Mouse (Mus musculus) MEL (cell line): ENCODE results near the gene Gm4922. TPM values are rescaled to one million over a fixed set of nuclear protein-coding genes. Genes with fewer than 3 reads are reported as not detected.

Source experiments
- DNase-seq: peaks from one replicate; pipeline ENCODE4 v3.0.0; 2011; ENCODE audit warnings: low read depth, low spot score
- H3K27ac ChIP-seq: 2 replicates; pipeline ENCODE4 v1.5.1; 2012; ENCODE audit warnings: low read depth, mild to moderate bottlenecking, control low read depth, low read length, moderate library complexity; ENCODE audit not compliant: control insufficient read depth
- H3K27me3 ChIP-seq, 2 experiments: fragments of 150-350 bp in 1 of 2; sonication (generic) in 1 of 2; 2 replicates each; pipeline ENCODE4 v1.6.1; 2012; ENCODE audit warnings: low read length in 2 of 2, mild to moderate bottlenecking in 2 of 2, improper control_type of control experiment in 1 of 2, moderate library complexity in 1 of 2; ENCODE audit not compliant: insufficient read depth in 2 of 2, control insufficient read depth in 1 of 2
- H3K36me3 ChIP-seq, 2 experiments: 2 replicates each; pipeline ENCODE4 v1.6.1; 2012 to 2014; ENCODE audit warnings: low read length in 2 of 2, improper control_type of control experiment in 1 of 2, inconsistent platforms in 1 of 2, mild to moderate bottlenecking in 1 of 2; ENCODE audit not compliant: insufficient read depth in 2 of 2, control insufficient read depth in 1 of 2
- H3K4me1 ChIP-seq, 2 experiments: fragments of 150-350 bp in 1 of 2; sonication (generic) in 1 of 2; 2 replicates each; pipeline ENCODE4 v1.6.1; 2012; ENCODE audit warnings: low read length in 2 of 2, improper control_type of control experiment in 1 of 2, mild to moderate bottlenecking in 1 of 2; ENCODE audit not compliant: insufficient read depth in 2 of 2, control insufficient read depth in 1 of 2
- H3K4me3 ChIP-seq, 2 experiments: fragments of 150-350 bp in 1 of 2; sonication (generic) in 1 of 2; 2 replicates each; pipeline ENCODE4 v1.5.1; 2012; ENCODE audit warnings: low read depth in 2 of 2, low read length in 2 of 2, mild to moderate bottlenecking in 2 of 2, moderate library complexity in 2 of 2, control low read depth in 1 of 2, improper control_type of control experiment in 1 of 2; ENCODE audit not compliant: control insufficient read depth in 1 of 2, insufficient read depth in 1 of 2
- H3K79me2 ChIP-seq: 2 replicates; pipeline ENCODE4 v1.6.1; 2012; ENCODE audit warnings: mild to moderate bottlenecking, low read length, moderate library complexity; ENCODE audit not compliant: control insufficient read depth, poor library complexity, insufficient read depth
- H3K9ac ChIP-seq: 2 replicates; pipeline ENCODE4 v1.6.1; 2012; ENCODE audit warnings: low read depth, mild to moderate bottlenecking, control low read depth, low read length, moderate library complexity; ENCODE audit not compliant: control insufficient read depth, poor library complexity, severe bottlenecking
- H3K9me3 ChIP-seq: fragments of 150-350 bp; sonication (generic); replicated peaks from 2 replicates; pipeline ENCODE4 v1.6.1; 2012; ENCODE audit warnings: mild to moderate bottlenecking, low read length, improper control_type of control experiment, moderate library complexity; ENCODE audit not compliant: insufficient read depth
- CHD1 ChIP-seq: IDR thresholded peaks from 2 replicates; pipeline ENCODE4 v1.6.1; 2012; ENCODE audit warnings: low read depth, mild to moderate bottlenecking, inconsistent platforms, low read length, improper control_type of control experiment
- CTCF ChIP-seq, 3 experiments: IDR thresholded peaks in 2 of 3; conservative IDR thresholded peaks in 1 of 3; 2 replicates each; pipeline ENCODE4 v1.5.1; 2011 to 2012; ENCODE audit warnings: low read length in 3 of 3, low read depth in 2 of 3, mild to moderate bottlenecking in 2 of 3, improper control_type of control experiment in 1 of 3, inconsistent platforms in 1 of 3, mixed read lengths in 1 of 3, moderate library complexity in 1 of 3; ENCODE audit not compliant: control insufficient read depth in 1 of 3, insufficient read depth in 1 of 3, poor library complexity in 1 of 3, severe bottlenecking in 1 of 3
- ELF1 ChIP-seq: IDR thresholded peaks from 2 replicates; pipeline ENCODE4 v1.6.1; 2014; ENCODE audit warnings: low read depth, mild to moderate bottlenecking, inconsistent platforms, low read length, improper control_type of control experiment, moderate library complexity
- GABPA ChIP-seq: IDR thresholded peaks from 2 replicates; pipeline ENCODE4 v1.6.1; 2012; ENCODE audit warnings: low read depth, mild to moderate bottlenecking, inconsistent platforms, low read length, improper control_type of control experiment, moderate library complexity
- HCFC1 ChIP-seq: IDR thresholded peaks from 2 replicates; pipeline ENCODE4 v1.6.1; 2012; ENCODE audit warnings: low read depth, mild to moderate bottlenecking, inconsistent platforms, low read length, improper control_type of control experiment, moderate library complexity
- MAFK ChIP-seq: IDR thresholded peaks from 2 replicates; pipeline ENCODE4 v1.6.1; 2011; ENCODE audit warnings: low read depth, mild to moderate bottlenecking, low read length, improper control_type of control experiment, borderline replicate concordance
- NELFE ChIP-seq: IDR thresholded peaks from 2 replicates; pipeline ENCODE4 v1.6.1; 2011; ENCODE audit warnings: low read depth, low read length, improper control_type of control experiment
- POLR2AphosphoS2 ChIP-seq: IDR thresholded peaks from 2 replicates; pipeline ENCODE4 v1.6.1; 2011; ENCODE audit warnings: low read length, improper control_type of control experiment
- RAD21 ChIP-seq: IDR thresholded peaks from 2 replicates; pipeline ENCODE4 v1.6.1; 2011; ENCODE audit warnings: mild to moderate bottlenecking, low read depth, low read length, improper control_type of control experiment
- SIN3A ChIP-seq: IDR thresholded peaks from 2 replicates; pipeline ENCODE4 v1.6.1; 2012; ENCODE audit warnings: low read length, improper control_type of control experiment, inconsistent platforms
- SMC3 ChIP-seq: IDR thresholded peaks from 2 replicates; pipeline ENCODE4 v1.6.1; 2011; ENCODE audit warnings: low read depth, low read length, improper control_type of control experiment
- TAL1 ChIP-seq: IDR thresholded peaks from 2 replicates; pipeline ENCODE4 v1.6.1; 2012; ENCODE audit warnings: mild to moderate bottlenecking, inconsistent platforms, low read length, moderate library complexity, mixed read lengths
- UBTF ChIP-seq: IDR thresholded peaks from 2 replicates; pipeline ENCODE4 v1.6.1; 2012; ENCODE audit warnings: low read depth, mild to moderate bottlenecking, inconsistent platforms, low read length, improper control_type of control experiment, moderate library complexity, borderline replicate concordance; ENCODE audit not compliant: insufficient read depth
- USF1 ChIP-seq: IDR thresholded peaks from 2 replicates; pipeline ENCODE4 v1.6.1; 2014; ENCODE audit warnings: low read depth, mild to moderate bottlenecking, inconsistent platforms, low read length, improper control_type of control experiment, moderate library complexity
- USF2 ChIP-seq, 2 experiments: IDR thresholded peaks; 2 replicates each; pipeline ENCODE4 v1.6.1; 2011 to 2012; ENCODE audit warnings: improper control_type of control experiment in 2 of 2, low read length in 2 of 2, borderline replicate concordance in 1 of 2, inconsistent platforms in 1 of 2, low read depth in 1 of 2, mild to moderate bottlenecking in 1 of 2; ENCODE audit not compliant: insufficient read depth in 1 of 2
- ZC3H11A ChIP-seq: IDR thresholded peaks from 2 replicates; pipeline ENCODE4 v1.6.1; 2012; ENCODE audit warnings: low read depth, mild to moderate bottlenecking, inconsistent platforms, low read length, improper control_type of control experiment
- ZKSCAN1 ChIP-seq: IDR thresholded peaks from 2 replicates; pipeline ENCODE4 v1.6.1; 2012; ENCODE audit warnings: low read depth, mild to moderate bottlenecking, inconsistent platforms, low read length, improper control_type of control experiment, moderate library complexity
- ZMIZ1 ChIP-seq: IDR thresholded peaks from 2 replicates; pipeline ENCODE4 v1.6.1; 2012; ENCODE audit warnings: low read depth, mild to moderate bottlenecking, inconsistent platforms, low read length, improper control_type of control experiment, moderate library complexity
- polyA plus RNA-seq, 2 experiments: library from polyadenylated mRNA; stranded (reverse) in 1 of 2; unstranded in 1 of 2; fragments of >175 nt in 1 of 2; fragments of >200 nt in 1 of 2; gene quantifications; 2 replicates each; pipeline versions ENCODE4 v1.2.1 to v1.2.4; 2012; ENCODE audit warnings: low replicate concordance in 2 of 2, low read depth in 1 of 2; ENCODE audit not compliant: insufficient read length in 2 of 2, insufficient read depth in 1 of 2, missing spikeins in 1 of 2
- total RNA-seq: library from RNA; depleted of rRNA; stranded (reverse); fragments of 300-350 nt; gene quantifications from 2 replicates; pipeline ENCODE4 v1.2.3, GENCODE M21; 2012; rRNA removed

The Gm4922 gene
- not detected in 2 replicates for total RNA-seq
- not detected for polyA plus RNA-seq

DNA sequence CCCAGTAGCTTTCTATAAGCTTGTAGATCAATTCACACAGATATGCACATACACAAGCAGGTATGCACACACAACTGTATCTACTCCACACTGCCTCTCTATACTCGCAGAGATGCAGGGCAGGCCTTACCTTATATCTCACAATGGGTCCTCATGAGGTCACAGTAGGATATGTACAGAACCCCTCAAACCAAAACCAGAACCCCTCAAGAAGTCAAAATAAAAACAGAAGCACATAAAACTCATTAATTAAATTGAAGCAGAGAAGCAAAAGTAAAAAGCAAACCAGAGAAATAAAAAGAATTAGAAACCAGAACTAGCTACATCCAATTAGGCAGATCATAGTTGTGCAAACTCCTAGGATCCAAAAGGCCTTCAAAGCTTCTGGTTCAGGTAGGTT lies at the start of gene Gm4922:
Gene Gm4922, minus strand, starts transcription at position 101 of the 400 bp plus-strand sequence.
- no peaks in the 10 kb centered on the region for H3K27me3 ChIP-seq
- H3K36me3 ChIP-seq = no peaks in the 10 kb centered on the region
- no peaks in the 10 kb centered on the region for H3K79me2 ChIP-seq
- no peaks in the 10 kb centered on the region for H3K4me1 ChIP-seq
- no peak within 1 kb of the TSS for H3K27ac ChIP-seq
- H3K4me3 ChIP-seq = no peak within 1 kb of the TSS
- no peaks in the 10 kb centered on the region for H3K9me3 ChIP-seq
- TF ChIP-seq HCFC1 = no peak
- no peak for TF ChIP-seq ELF1
- no peak for TF ChIP-seq UBTF
- no peak for TF ChIP-seq GABPA
- TF ChIP-seq RAD21 = no peak
- TF ChIP-seq USF2 (IDR thresholded peaks at IDR 0.05; ENCODE audit: borderline replicate concordance in 1 of 2, insufficient read depth in 1 of 2, low read depth in 1 of 2, low read length in 2 of 2) = no peak
- no peak for TF ChIP-seq ZMIZ1
- no peak for TF ChIP-seq MAFK
- no peak for TF ChIP-seq TAL1
- TF ChIP-seq SIN3A = no peak
- TF ChIP-seq ZKSCAN1 = no peak
- no peak for TF ChIP-seq POLR2AphosphoS2
- no peak for TF ChIP-seq USF1
- no peak for TF ChIP-seq NELFE
- no peak within 1 kb of the TSS for H3K9ac ChIP-seq
- DNase-seq = no peak

- no peaks in the 10 kb centered on the region for H3K36me3 ChIP-seq
- no peaks in the 10 kb centered on the region for H3K9me3 ChIP-seq
- no peak for TF ChIP-seq CHD1
- no peak for TF ChIP-seq GABPA
- TF ChIP-seq SMC3 = peak; percentile 93
- TF ChIP-seq ZC3H11A = peak; percentile 87
- TF ChIP-seq ZKSCAN1 = no peak
- peak; percentile 78 for TF ChIP-seq RAD21
- TF ChIP-seq CTCF (IDR thresholded peaks at IDR 0.05 in 2 of 3, conservative IDR thresholded peaks at IDR 0.05 in 1 of 3; ENCODE audit: control insufficient read depth in 1 of 3, insufficient read depth in 1 of 3, low read depth in 2 of 3, low read length in 3 of 3, poor library complexity in 1 of 3, severe bottlenecking in 1 of 3) = peak; percentile 11 to 78 (median 53); a peak in 4 of 6 replicates
- peak; percentile 62 for DNase-seq
- H3K4me3 ChIP-seq = no peak overlapping the region
- no peak overlapping the region for H3K9ac ChIP-seq
- no peak overlapping the region for H3K27ac ChIP-seq
- H3K27me3 ChIP-seq = no peaks in the 10 kb centered on the region; a peak in 3 of 4 replicates
- no peaks in the 10 kb centered on the region for H3K79me2 ChIP-seq
- no peaks in the 10 kb centered on the region for H3K4me1 ChIP-seq
Measured at GRCm38 (mm10) chr10:18835684-18836479, 49.3 kb upstream of the Gm4922 start.
